Mouse (Mus musculus) liver, embryonic 14.5 days (tissue): ENCODE measurements around the gene U2af1l4. TPM values are rescaled to one million over a fixed set of nuclear protein-coding genes. Genes with fewer than 3 reads are reported as not detected.

Experiments used
- ATAC-seq: fragments of 200-750 bp; cut with Nextera tagmentation; 2 replicates; pipeline ENCODE4 v1.8.0; 2017; ENCODE audit warnings: moderate number of reproducible peaks, mild to moderate bottlenecking, moderate library complexity; ENCODE audit not compliant: insufficient read depth
- DNase-seq, 3 experiments: peaks; one replicate each; pipeline ENCODE4 v3.0.0-alpha.2; 2012 to 2013; ENCODE audit warnings: low read depth in 3 of 3, low spot score in 3 of 3
- H3K27ac ChIP-seq: fragments of 300-500 bp; sonication (generic); 2 replicates; pipeline ENCODE4 v1.5.1; 2014; ENCODE audit warnings: moderate library complexity, mild to moderate bottlenecking, control low read depth, inconsistent platforms
- H3K27me3 ChIP-seq: fragments of 300-500 bp; sonication (generic); 2 replicates; pipeline ENCODE4 v1.6.1; 2014; ENCODE audit warnings: mild to moderate bottlenecking, low read length, moderate library complexity; ENCODE audit not compliant: control insufficient read depth, insufficient read depth
- H3K36me3 ChIP-seq: fragments of 300-500 bp; sonication (generic); replicated peaks from 2 replicates; pipeline ENCODE4 v1.6.1; 2014; ENCODE audit warnings: low read depth; ENCODE audit not compliant: control insufficient read depth, insufficient read depth
- H3K4me1 ChIP-seq, 2 experiments: fragments of 200-500 bp in 1 of 2; fragments of 300-500 bp in 1 of 2; sonication (generic) in 1 of 2; replicated peaks; 2 replicates each; pipeline ENCODE4 v1.6.1; 2012 to 2014; ENCODE audit warnings: antibody characterized with exemption in 1 of 2, inconsistent platforms in 1 of 2, low read length in 1 of 2; ENCODE audit not compliant: control insufficient read depth in 2 of 2, insufficient read depth in 2 of 2
- H3K4me2 ChIP-seq: fragments of 300-500 bp; sonication (generic); 2 replicates; pipeline ENCODE4 v1.6.1; 2014; ENCODE audit warnings: low read depth, mild to moderate bottlenecking, control low read depth, moderate library complexity
- H3K4me3 ChIP-seq, 2 experiments: fragments of 200-500 bp in 1 of 2; fragments of 300-500 bp in 1 of 2; sonication (generic) in 1 of 2; 2 replicates each; pipeline ENCODE4 v1.5.1; 2012 to 2014; ENCODE audit warnings: low read depth in 2 of 2, low read length in 2 of 2, mild to moderate bottlenecking in 2 of 2, control low read depth in 1 of 2, inconsistent platforms in 1 of 2, moderate library complexity in 1 of 2; ENCODE audit not compliant: insufficient read depth in 1 of 2
- H3K9ac ChIP-seq: fragments of 300-500 bp; sonication (generic); replicated peaks from 2 replicates; pipeline ENCODE4 v1.6.1; 2014; ENCODE audit warnings: mild to moderate bottlenecking, control low read depth, moderate library complexity
- H3K9me3 ChIP-seq: fragments of 300-500 bp; sonication (generic); 2 replicates; pipeline ENCODE4 v1.6.1; 2016; ENCODE audit warnings: low read length, mixed read lengths; ENCODE audit not compliant: control insufficient read depth
- CTCF ChIP-seq: IDR thresholded peaks from 2 replicates; pipeline ENCODE4 v1.5.1; 2016; ENCODE audit warnings: antibody characterized with exemption, low read depth, control low read depth
- EP300 ChIP-seq: IDR thresholded peaks from 2 replicates; pipeline ENCODE4 v1.6.1; 2016; ENCODE audit warnings: antibody characterized with exemption, low read depth
- WGBS: fragments of 180-500 bp; shearing (Covaris S2); extraction: QIAGEN DNeasy Blood & Tissue Kit; methylation state at CpG from one replicate; pipeline ENCODE4 v1.1.7; 2014; ENCODE audit not compliant: insufficient replicate concordance; 5-methylcytosine and 5-hydroxymethylcytosine counted together
- polyA plus RNA-seq, 2 experiments: library from polyadenylated mRNA; depleted of rRNA in 1 of 2; stranded (reverse) in 1 of 2; unstranded in 1 of 2; fragments of >200 nt; fragmentation: Nextera tagmentation in 1 of 2; extraction: Ambion mirVana in 1 of 2; gene quantifications; 2 replicates each; pipeline versions ENCODE4 v1.2.1 to v1.2.3; 2012 to 2014

Gene U2af1l4
- polyA plus RNA-seq, 2 experiments = 28.1 to 40.7 TPM

DNA sequence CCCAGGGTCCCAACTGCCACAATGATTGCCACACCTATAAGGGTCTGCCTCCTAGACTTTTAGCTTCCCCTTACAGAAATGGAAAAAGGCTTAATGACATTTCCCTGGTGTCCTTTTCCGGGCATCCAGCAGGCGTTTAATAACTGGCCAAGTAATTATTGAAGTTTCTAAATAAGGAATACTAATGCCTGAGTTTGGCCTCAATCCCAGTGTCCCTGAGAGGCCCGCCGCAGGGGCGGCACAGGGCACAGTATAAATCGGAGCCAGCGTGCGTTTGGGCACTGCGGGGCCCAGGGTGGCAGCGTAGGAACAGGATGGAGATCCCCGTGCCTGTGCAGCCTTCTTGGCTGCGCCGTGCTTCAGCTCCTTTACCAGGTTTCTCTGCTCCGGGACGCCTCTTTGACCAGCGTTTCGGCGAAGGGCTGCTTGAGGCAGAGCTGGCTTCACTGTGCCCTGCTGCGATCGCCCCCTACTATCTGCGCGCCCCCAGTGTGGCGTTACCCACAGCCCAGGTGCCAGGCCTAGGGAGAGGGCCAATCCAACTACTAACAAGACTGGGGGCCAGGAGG lies 10.0 kb upstream of the U2af1l4 start:
- peaks cover 19% of the 10 kb centered on the region for H3K36me3 ChIP-seq
- peak overlapping the region; percentile 96 for H3K9ac ChIP-seq
- no peak for ATAC-seq
- H3K27me3 ChIP-seq = no peaks in the 10 kb centered on the region
- no peak for DNase-seq
- peak overlapping the region; percentile 95 for H3K27ac ChIP-seq
- H3K4me3 ChIP-seq = peak overlapping the region; percentile 83 to 90
- no peaks in the 10 kb centered on the region for H3K9me3 ChIP-seq
- WGBS = 4% methylated on average over 23 of the region's 23 CpGs
- TF ChIP-seq EP300 = no peak
- no peak for TF ChIP-seq CTCF
- peak overlapping the region; percentile 99 for H3K4me2 ChIP-seq
- peaks cover 7% of the 10 kb centered on the region in 2 experiments for H3K4me1 ChIP-seq

DNA sequence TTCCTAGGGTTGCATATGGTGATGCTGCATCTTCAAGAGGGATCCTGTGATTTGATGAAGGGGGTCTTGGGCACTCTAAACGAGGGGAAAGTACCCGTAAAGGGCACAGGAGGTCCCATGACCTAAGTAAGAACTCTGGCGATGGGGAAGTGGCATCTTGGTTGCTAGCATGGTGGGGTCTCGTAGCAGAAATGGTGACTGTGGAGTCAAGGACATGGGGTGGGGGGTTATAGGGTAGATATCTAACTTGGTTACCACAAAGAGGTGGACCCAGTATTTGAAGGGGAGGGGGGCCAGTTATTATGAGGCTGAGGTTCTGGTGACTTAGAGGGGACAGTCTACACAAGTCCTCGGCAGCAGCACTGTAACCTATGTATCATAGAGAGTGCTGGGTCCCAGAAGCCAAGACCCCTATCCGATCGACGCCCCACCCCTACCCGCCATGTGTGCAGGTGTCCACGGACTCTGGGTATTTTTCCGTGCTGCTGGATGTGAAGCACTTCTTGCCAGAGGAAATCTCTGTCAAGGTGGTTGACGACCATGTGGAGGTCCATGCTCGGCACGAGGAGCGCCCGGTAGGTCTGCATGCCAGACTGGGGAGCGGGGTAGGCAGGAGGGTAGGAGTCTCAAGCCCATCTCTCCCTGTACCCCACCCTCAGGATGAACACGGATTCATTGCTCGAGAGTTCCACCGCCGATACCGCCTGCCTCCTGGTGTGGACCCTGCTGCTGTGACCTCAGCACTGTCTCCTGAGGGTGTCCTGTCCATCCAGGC lies 9.1 kb upstream of the U2af1l4 start:
- Histone ChIP-seq H3K27me3 (no peaks in the 10 kb centered on the region), H3K4me3 (peak overlapping the region in 1 of 2 experiments; percentile 83; a peak in 3 of 4 replicates), H3K9me3 (no peaks in the 10 kb centered on the region), H3K4me1 (peaks cover 14% of the 10 kb centered on the region in 2 experiments), H3K4me2 (peak overlapping the region; percentile 99), H3K9ac (peak overlapping the region; percentile 96), H3K36me3 (peaks cover 19% of the 10 kb centered on the region), H3K27ac (no peak overlapping the region)
- DNase-seq = no peak
- 81% methylated on average over 22 of the region's 22 CpGs for WGBS
- TF ChIP-seq EP300 (no peak), CTCF (no peak)
- no peak for ATAC-seq

DNA sequence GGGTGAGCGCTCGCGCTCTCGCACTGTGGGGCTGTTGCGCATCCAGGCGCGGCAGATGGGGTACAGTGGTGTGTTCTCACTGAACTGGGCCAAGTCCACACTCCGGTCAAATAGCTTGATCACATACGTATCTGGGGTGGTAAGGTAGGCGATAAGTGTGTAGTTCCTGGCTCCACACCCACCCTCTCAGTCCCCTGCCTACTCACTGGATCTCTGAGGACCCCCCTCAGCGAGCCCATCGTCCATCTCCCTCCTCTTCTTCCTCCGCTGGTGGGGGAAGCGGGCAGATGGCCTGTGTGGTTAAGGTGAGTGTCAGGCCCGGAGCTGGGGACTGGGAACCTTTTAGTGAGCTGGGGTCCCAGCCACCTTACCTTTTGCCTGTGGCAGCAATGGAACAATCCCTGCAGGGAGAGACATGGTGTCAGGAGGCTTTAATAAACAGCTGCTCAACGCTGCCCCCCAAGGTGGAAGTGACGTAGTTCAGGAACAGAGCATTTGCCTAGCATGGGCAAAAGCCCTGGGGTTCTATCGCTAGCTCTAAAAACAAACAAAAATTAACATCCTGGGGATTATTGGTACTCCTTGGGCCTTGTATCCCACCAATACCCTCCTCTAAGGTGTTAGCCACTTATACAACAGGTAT lies 6.1 kb upstream of the U2af1l4 start:
- H3K4me1 ChIP-seq = peaks cover 15 to 17% of the 10 kb centered on the region in 2 experiments
- no peak overlapping the region for H3K4me2 ChIP-seq
- H3K9ac ChIP-seq = no peak overlapping the region
- DNase-seq = no peak
- H3K27ac ChIP-seq = no peak overlapping the region
- WGBS = 85% methylated on average over 18 of the region's 18 CpGs
- H3K27me3 ChIP-seq = no peaks in the 10 kb centered on the region
- peaks cover 19% of the 10 kb centered on the region for H3K36me3 ChIP-seq
- H3K4me3 ChIP-seq = no peak overlapping the region
- no peak for ATAC-seq
- H3K9me3 ChIP-seq = no peaks in the 10 kb centered on the region
- TF ChIP-seq CTCF (peak; percentile 59), EP300 (no peak)

DNA sequence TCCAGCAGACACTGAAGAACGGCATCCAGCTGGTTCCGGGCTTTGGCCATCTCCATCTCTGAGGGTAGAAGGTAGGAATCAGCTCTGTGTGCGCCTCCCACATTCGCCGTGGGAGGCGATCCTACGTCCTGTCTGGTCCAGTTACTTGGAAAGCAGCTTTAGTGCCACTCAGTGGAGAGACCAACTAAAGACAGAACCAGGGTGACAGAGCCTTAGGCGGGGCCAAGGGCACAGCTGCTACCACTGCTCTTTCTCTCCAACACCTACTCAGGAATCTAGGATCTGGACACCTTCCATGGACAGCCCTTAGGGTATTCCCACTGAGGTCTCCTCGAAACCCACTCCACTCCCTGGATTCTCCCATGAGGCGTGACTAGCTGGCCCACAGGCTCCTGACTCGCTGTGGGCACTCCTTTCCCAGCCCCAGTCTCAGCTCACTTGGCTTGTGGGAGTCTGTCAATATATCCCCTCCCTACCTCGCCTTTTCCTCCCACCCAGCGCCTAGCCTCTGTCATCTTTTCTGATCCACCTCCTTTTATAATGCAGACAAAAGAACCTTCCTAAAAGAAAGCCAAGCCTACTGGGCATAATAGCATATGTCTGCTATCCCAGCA lies 5.1 kb upstream of the U2af1l4 start:
- Histone ChIP-seq H3K4me2 (peak overlapping the region; percentile 92), H3K9ac (peak overlapping the region; percentile 77), H3K27ac (peak overlapping the region; percentile 78; the same call in 1 of the 2 replicates), H3K4me3 (peak overlapping the region; percentile 83 to 90; a peak in 3 of 4 replicates), H3K9me3 (no peaks in the 10 kb centered on the region), H3K27me3 (no peaks in the 10 kb centered on the region), H3K4me1 (peaks cover 16 to 17% of the 10 kb centered on the region in 2 experiments), H3K36me3 (peaks cover 19% of the 10 kb centered on the region)
- no peak for ATAC-seq
- DNase-seq = no peak
- WGBS = 83% methylated on average over 13 of the region's 13 CpGs
- TF ChIP-seq CTCF = no peak
- no peak for TF ChIP-seq EP300
